Mouse (Mus musculus) kidney, embryonic 14.5 days (tissue): ENCODE results near the gene Tsga10. TPM values are rescaled to one million over a fixed set of nuclear protein-coding genes. Genes with fewer than 3 reads are reported as not detected.

Source experiments
- ATAC-seq: fragments of 200-750 bp; cut with Nextera tagmentation; 2 replicates; pipeline ENCODE4 v1.8.0; 2017; ENCODE audit warnings: moderate number of reproducible peaks, mild to moderate bottlenecking, moderate TSS enrichment, moderate library complexity; ENCODE audit not compliant: low FRiP score, low TSS enrichment
- H3K27ac ChIP-seq: fragments of 300-500 bp; sonication (generic); 2 replicates; pipeline ENCODE4 v1.5.1; 2014; ENCODE audit warnings: low read depth, mild to moderate bottlenecking, low read length, moderate library complexity, mixed read lengths
- H3K27me3 ChIP-seq: fragments of 300-500 bp; sonication (generic); 2 replicates; pipeline ENCODE4 v1.6.1; 2014; ENCODE audit warnings: mild to moderate bottlenecking, low read length; ENCODE audit not compliant: control insufficient read depth, insufficient read depth
- H3K36me3 ChIP-seq: fragments of 300-500 bp; sonication (generic); 2 replicates; pipeline ENCODE4 v1.6.1; 2014; ENCODE audit warnings: low read length, mixed read lengths; ENCODE audit not compliant: control insufficient read depth, insufficient read depth
- H3K4me1 ChIP-seq: fragments of 300-500 bp; sonication (generic); 2 replicates; pipeline ENCODE4 v1.6.1; 2014; ENCODE audit warnings: low read length, mixed read lengths; ENCODE audit not compliant: control insufficient read depth, insufficient read depth
- H3K4me2 ChIP-seq: fragments of 300-500 bp; sonication (generic); replicated peaks from 2 replicates; pipeline ENCODE4 v1.6.1; 2014; ENCODE audit warnings: low read depth, mild to moderate bottlenecking, low read length
- H3K4me3 ChIP-seq: fragments of 300-500 bp; sonication (generic); 2 replicates; pipeline ENCODE4 v1.5.1; 2014; ENCODE audit warnings: mild to moderate bottlenecking, low read length
- H3K9ac ChIP-seq: fragments of 300-500 bp; sonication (generic); 2 replicates; pipeline ENCODE4 v1.6.1; 2014; ENCODE audit warnings: low read depth, mild to moderate bottlenecking, low read length, moderate library complexity
- H3K9me3 ChIP-seq: fragments of 300-500 bp; sonication (generic); 2 replicates; pipeline ENCODE4 v1.6.1; 2016; ENCODE audit warnings: low read length; ENCODE audit not compliant: control insufficient read depth
- WGBS: fragments of 180-500 bp; shearing (Covaris S2); extraction: QIAGEN DNeasy Blood & Tissue Kit; methylation state at CpG from one replicate; pipeline ENCODE4 v1.1.7; 2014; 5-methylcytosine and 5-hydroxymethylcytosine counted together
- polyA plus RNA-seq: library from polyadenylated mRNA; unstranded; fragments of >200 nt; fragmentation: Nextera tagmentation; extraction: Ambion mirVana; gene quantifications from 2 replicates; pipeline ENCODE4 v1.2.1, GENCODE M21; 2014

Gene Tsga10
- polyA plus RNA-seq, 1 experiment from 2014 or later: 7.4 TPM

DNA sequence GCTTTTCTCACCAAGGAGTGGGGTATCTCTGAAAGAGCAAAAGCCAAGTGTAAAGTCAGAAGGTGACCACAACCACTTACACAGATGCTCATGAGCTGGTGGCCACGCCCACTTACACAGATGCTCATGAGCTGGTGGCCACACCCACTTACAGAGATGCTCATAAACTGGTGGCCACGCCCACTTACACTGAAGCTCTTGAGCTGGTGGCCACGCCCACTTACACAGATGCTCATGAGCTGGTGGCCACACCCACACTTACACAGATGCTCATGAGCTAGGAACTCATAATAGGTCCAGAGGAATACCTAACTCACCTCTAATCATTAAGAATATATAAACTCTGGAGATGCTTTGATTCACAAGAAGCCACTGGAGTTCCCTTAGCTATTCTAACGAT, 18.2 kb upstream of the Tsga10 start:
- 81% methylated on average over 4 of the region's 4 CpGs for WGBS
- ATAC-seq: no peak
- Histone ChIP-seq H3K4me1 (peaks cover 4% of the 10 kb centered on the region; the same call in 1 of the 2 replicates), H3K4me2 (no peak overlapping the region), H3K27ac (no peak overlapping the region), H3K9ac (no peak overlapping the region), H3K9me3 (no peaks in the 10 kb centered on the region), H3K4me3 (no peak overlapping the region), H3K36me3 (peaks cover 29% of the 10 kb centered on the region), H3K27me3 (no peaks in the 10 kb centered on the region)

DNA sequence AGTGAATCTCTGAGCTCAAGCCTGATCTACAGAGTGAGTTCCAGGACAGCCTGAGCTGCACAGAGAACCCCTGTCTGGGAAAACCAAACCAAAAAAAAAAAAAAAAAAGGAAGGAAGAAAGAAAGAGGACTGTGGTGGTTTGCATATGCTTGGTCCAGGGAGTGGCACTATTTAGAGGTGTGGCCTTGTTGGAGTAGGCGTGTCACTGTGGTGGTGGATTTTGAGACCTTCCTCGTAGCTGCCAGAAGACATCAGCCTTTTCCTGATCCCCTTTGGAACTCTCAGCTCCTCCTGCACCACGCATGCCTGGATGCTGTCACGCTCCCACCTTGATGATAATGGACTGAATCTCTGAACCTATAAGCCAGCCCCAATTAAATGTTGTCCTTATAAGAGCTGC, 17.2 kb upstream of the Tsga10 start:
- Histone ChIP-seq H3K4me1 (no peaks in the 10 kb centered on the region), H3K4me3 (no peak overlapping the region), H3K27ac (no peak overlapping the region), H3K4me2 (no peak overlapping the region), H3K9me3 (no peaks in the 10 kb centered on the region), H3K9ac (no peak overlapping the region), H3K36me3 (peaks cover 39% of the 10 kb centered on the region), H3K27me3 (no peaks in the 10 kb centered on the region)
- ATAC-seq: no peak
- 91% methylated on average over 4 of the region's 4 CpGs for WGBS

DNA sequence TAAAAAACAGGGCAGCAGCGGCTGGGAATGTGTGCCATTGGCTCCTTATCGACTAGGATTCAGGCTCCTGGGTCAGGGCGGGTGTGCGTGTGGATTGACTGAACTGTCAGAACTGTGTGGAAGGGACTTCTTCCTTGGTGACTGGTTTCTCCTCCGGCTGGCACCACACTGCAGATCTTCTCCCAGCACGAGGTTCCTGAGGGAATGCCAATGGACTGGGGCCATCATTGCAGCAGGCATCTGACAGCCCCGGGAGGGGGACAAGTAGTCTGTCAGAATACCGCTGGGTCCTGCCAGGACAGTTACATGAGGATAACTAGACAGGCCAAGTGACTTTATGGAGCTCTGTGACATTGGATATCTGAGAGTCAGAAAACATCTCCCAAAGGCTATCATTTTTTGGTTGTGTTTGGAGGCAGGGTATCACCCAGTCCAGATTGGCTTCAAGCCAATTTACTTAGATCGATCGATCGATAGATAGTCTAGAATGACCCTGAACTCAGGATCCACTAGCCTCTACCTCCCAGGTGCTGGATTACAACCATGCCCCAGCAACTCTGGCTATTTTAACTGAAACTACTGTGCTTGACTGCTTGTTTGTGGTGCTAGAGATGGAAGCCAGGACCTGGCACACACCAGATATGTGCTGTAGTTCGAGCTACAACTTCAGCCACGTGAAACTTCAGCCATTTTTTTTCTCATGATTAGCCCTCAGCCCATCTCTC, 11.7 kb upstream of the Tsga10 start:
- Histone ChIP-seq H3K27me3 (no peaks in the 10 kb centered on the region), H3K36me3 (peaks cover 63% of the 10 kb centered on the region), H3K4me3 (no peak overlapping the region), H3K4me1 (0 out of 2 replicates have a peak, but pooled peaks cover 3% of the 10 kb centered on the region), H3K9ac (no peak overlapping the region), H3K9me3 (peaks cover 8% of the 10 kb centered on the region; the same call in 1 of the 2 replicates), H3K27ac (no peak overlapping the region), H3K4me2 (no peak overlapping the region)
- no peak for ATAC-seq
- 94% methylated on average over 13 of the region's 13 CpGs for WGBS

DNA sequence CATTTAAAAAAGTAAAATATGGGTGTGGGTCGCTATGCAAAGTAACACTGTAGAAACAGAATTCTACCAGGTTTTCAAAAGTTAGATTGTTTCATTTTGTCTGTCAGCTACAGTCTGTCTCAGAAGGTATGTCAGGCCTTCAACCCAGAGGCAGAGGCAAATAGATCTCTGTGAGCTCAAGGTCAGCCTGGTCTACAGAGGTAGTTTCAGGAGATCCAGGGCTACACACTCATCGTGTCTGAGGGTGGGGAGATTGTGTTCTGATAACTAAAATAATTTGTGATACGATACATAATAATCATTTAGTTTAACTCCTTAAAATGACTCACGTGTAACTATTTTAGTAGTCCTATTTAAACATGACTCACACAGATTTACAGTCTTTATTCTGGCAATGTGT, 6.9 kb upstream of the Tsga10 start:
- WGBS: 82% methylated on average over 4 of the region's 4 CpGs
- Histone ChIP-seq H3K4me3 (peak overlapping the region; percentile 57), H3K9ac (no peak overlapping the region), H3K27ac (no peak overlapping the region), H3K4me1 (0 out of 2 replicates have a peak, but pooled peaks cover 6% of the 10 kb centered on the region), H3K9me3 (peaks cover 8% of the 10 kb centered on the region; the same call in 1 of the 2 replicates), H3K27me3 (no peaks in the 10 kb centered on the region), H3K4me2 (peak overlapping the region; percentile 54), H3K36me3 (peaks cover 29% of the 10 kb centered on the region)
- no peak for ATAC-seq

DNA sequence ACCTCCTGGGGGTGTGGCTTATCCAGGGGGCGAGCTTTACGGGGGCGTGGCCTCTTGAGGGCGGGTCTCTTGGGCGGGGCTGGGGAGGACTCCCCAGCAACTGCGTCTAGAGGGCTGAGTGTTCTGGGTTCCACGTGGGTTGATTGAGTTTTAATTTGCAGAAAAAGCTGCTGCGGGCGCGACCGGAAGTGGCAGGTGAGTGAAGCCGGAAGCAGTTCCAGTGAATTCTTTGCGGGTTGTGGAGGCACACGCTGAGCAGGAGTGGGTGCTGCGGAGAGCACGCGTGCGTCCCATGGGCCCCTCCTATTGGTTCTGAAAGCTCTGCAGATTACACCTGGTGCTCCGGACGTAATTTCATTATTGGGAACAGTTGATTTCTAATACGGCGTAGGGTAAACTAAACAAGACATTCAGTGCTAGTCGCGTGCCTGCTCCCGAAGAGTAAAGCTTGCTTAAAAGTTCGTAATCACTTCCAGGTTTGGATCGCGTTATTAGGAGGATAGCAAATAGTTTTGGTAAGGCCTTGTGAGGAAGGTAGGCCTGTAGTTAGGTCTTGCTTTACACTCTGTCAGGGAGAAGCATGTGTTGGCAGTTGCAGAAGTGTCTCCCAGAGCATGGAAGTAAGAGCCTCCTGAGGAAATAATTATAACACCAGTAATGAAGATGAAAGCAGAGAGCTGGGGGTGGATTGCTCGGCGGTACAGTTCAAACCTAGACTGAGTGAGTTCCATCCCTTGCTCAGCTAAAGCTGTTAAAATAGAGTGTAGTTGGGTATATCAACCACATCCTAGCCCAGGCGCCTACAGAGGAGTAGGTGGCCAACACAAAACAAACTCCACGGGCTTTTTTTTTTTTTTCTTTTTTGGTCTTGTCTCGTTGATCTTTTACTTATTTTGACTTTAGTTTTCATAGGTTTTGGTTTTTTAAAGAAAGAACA, 6.2 kb upstream of the Tsga10 start:
- H3K27me3 ChIP-seq: no peaks in the 10 kb centered on the region; the same call in 1 of the 2 replicates
- H3K9ac ChIP-seq: peak overlapping the region; percentile 51
- peak overlapping the region; percentile 54 for H3K4me2 ChIP-seq
- peak overlapping the region; percentile 57 for H3K4me3 ChIP-seq
- H3K4me1 ChIP-seq: 0 out of 2 replicates have a peak, but pooled peaks cover 6% of the 10 kb centered on the region
- H3K9me3 ChIP-seq: peaks cover 8% of the 10 kb centered on the region; the same call in 1 of the 2 replicates
- 5% methylated on average over 33 of the region's 33 CpGs for WGBS
- peak overlapping the region; percentile 62 for H3K27ac ChIP-seq
- peak; percentile 92 for ATAC-seq
- H3K36me3 ChIP-seq: peaks cover 22% of the 10 kb centered on the region; the same call in 1 of the 2 replicates

DNA sequence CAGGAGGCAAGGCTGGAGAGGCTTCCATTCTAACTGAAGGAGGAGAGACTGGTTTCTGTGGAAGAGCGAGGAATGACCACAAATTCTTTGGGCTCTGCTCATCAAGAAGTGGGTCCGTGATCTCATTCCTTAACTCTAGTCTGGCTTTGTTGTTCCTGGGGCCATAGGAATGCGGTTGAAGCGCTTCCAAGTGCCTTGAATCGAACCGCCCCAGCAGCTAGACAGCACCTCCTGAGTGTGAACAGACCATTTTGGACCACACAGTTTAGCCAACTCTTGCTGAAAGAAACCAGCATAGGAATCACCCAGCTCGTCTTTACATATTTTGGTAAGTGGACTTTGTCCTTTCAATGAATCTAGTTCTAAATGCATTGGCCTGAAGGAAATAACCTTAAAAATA, 5.5 kb upstream of the Tsga10 start, which contains the start of gene Lipt1:
Lipt1 (plus strand) TSS at position 35 of the 400 bp plus-strand sequence.
- H3K27me3 ChIP-seq: no peaks in the 10 kb centered on the region; the same call in 1 of the 2 replicates
- peak within 1 kb of the TSS; percentile 62 for H3K27ac ChIP-seq
- 5% methylated on average over 7 of the region's 7 CpGs for WGBS
- ATAC-seq: peak; percentile 58; the same call in 1 of the 2 replicates
- H3K4me1 ChIP-seq: 0 out of 2 replicates have a peak, but pooled peaks cover 6% of the 10 kb centered on the region
- peaks cover 15% of the 10 kb centered on the region; the same call in 1 of the 2 replicates for H3K36me3 ChIP-seq
- peak within 1 kb of the TSS; percentile 54 for H3K4me2 ChIP-seq
- peak within 1 kb of the TSS; percentile 57 for H3K4me3 ChIP-seq
- peak within 1 kb of the TSS; percentile 51 for H3K9ac ChIP-seq
- peaks cover 8% of the 10 kb centered on the region; the same call in 1 of the 2 replicates for H3K9me3 ChIP-seq

DNA sequence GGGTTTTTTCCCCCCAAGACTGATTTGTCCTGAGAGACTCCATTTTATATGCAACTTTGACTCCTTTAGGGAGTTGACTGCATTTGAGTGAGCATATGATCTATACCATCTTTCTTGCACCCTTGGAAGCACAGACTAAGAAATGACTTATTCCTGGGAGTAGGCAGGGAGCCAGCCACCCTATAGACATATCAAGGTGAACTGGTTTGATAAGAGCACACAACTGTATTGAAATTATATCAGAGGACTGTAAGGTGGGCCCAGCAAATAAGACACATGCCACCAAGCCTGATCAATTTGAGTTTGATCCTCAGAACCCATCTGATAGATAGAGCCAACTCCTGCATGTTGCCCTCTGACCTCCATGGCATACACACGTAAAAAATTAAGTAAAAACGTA, 3.1 kb upstream of the Tsga10 start:
- Histone ChIP-seq H3K4me3 (no peak overlapping the region), H3K36me3 (no peaks in the 10 kb centered on the region), H3K4me1 (0 out of 2 replicates have a peak, but pooled peaks cover 9% of the 10 kb centered on the region), H3K9ac (no peak overlapping the region), H3K4me2 (no peak overlapping the region), H3K27ac (no peak overlapping the region), H3K27me3 (no peaks in the 10 kb centered on the region; the same call in 1 of the 2 replicates), H3K9me3 (no peaks in the 10 kb centered on the region)
- ATAC-seq: no peak
- WGBS: 72% methylated on average over 2 of the region's 2 CpGs

DNA sequence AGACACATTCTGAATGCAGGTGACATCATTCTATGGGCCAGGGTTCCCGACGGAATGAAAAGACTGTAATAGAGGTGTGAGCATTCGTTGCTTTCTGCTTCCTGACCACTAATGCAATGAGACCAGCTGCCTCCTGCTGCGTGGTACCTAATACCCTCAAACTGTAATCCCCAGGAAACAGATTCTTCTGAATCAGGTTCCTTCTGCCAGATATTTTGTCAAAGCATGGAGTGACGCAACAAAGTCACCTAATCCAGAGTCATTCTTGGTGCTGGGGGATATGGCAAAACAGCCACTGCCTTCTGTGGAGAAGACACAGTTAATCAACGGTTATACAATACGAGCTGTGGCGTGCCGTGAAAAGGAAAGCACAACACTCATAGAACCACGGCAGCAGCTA, 2.4 kb upstream of the Tsga10 start:
- WGBS: 64% methylated on average over 10 of the region's 10 CpGs
- H3K27ac ChIP-seq: no peak overlapping the region

More for the DNA sequence above, 2.4 kb upstream of the Tsga10 start:
- no peak for ATAC-seq
- Histone ChIP-seq H3K4me1 (0 out of 2 replicates have a peak, but pooled peaks cover 9% of the 10 kb centered on the region), H3K4me3 (no peak overlapping the region), H3K27me3 (no peaks in the 10 kb centered on the region; the same call in 1 of the 2 replicates), H3K4me2 (no peak overlapping the region), H3K9ac (no peak overlapping the region), H3K9me3 (no peaks in the 10 kb centered on the region), H3K36me3 (no peaks in the 10 kb centered on the region)
